29 mouse cellular contexts compared by ENCODE assay signal in genomic region chr14:13968476-13968875, GRCm38 (mm10). TPM values are rescaled to one million over a fixed set of nuclear protein-coding genes. Genes with fewer than 3 reads are reported as not detected.
"Had no signal": no experiment of that assay in that cellular context is flagged by ENCODE, and none has a peak within 500 bp of the region (broad histone marks: within the 10 kb centered on the region; RNA-seq: fewer than 3 reads in every experiment).

No protein-coding gene starts in this region.

- H3K4me3 ChIP-seq: gastrocnemius, adult 2 months; heart, embryonic 10.5 days; heart, embryonic 12.5 days; hindbrain, embryonic 10.5 days; hindbrain, embryonic 12.5 days; intestine, embryonic 15.5 days; layer of hippocampus, adult 2 months; left cerebral cortex, adult 2 months; limb, embryonic 10.5 days; limb, embryonic 12.5 days; liver, embryonic 13.5 days; liver, embryonic 15.5 days had no signal

- H3K9ac ChIP-seq: heart, embryonic 12.5 days; hindbrain, embryonic 12.5 days; hindbrain, embryonic 14.5 days; intestine, embryonic 15.5 days; limb, embryonic 12.5 days; liver, embryonic 13.5 days; liver, embryonic 15.5 days; liver, postnatal 0 days had no signal

- H3K36me3 ChIP-seq: heart, embryonic 10.5 days; heart, embryonic 12.5 days; hindbrain, embryonic 10.5 days; hindbrain, embryonic 12.5 days; intestine, embryonic 15.5 days; limb, embryonic 10.5 days; limb, embryonic 12.5 days; liver, embryonic 13.5 days; liver, embryonic 15.5 days had no signal

- ATAC-seq: forebrain, embryonic 16.5 days; hindbrain, embryonic 16.5 days; inflammation-experienced regulatory T-cells, adult 6 months; intestine, embryonic 15.5 days; intestine, postnatal 0 days; liver, postnatal 0 days had no signal

- H3K9me3 ChIP-seq: heart, embryonic 10.5 days; heart, embryonic 12.5 days; hindbrain, embryonic 10.5 days; hindbrain, embryonic 12.5 days; intestine, embryonic 15.5 days; limb, embryonic 10.5 days; limb, embryonic 12.5 days; liver, embryonic 13.5 days; liver, embryonic 15.5 days had no signal

- H3K4me1 ChIP-seq: hindbrain, embryonic 10.5 days; hindbrain, embryonic 12.5 days had no signal

- DNase-seq: gastrocnemius, adult 2 months; gastrocnemius, postnatal 10 days; gastrocnemius, postnatal 25 days; heart, adult 18-20 months; heart, postnatal 10 days; heart, postnatal 4 days; kidney, postnatal 4 days; liver; liver, embryonic 13.5 days; liver, postnatal 0 days had no signal

- H3K27ac ChIP-seq: gastrocnemius, adult 2 months; heart, embryonic 10.5 days; hindbrain, embryonic 10.5 days; hindbrain, embryonic 12.5 days; hindbrain, embryonic 14.5 days; intestine, embryonic 15.5 days; layer of hippocampus, adult 2 months; left cerebral cortex, adult 2 months; limb, embryonic 10.5 days; limb, embryonic 12.5 days; liver, embryonic 13.5 days; liver, embryonic 15.5 days had no signal

- H3K27me3 ChIP-seq: hindbrain, embryonic 12.5 days; intestine, embryonic 15.5 days; limb, embryonic 12.5 days; liver, embryonic 13.5 days; liver, embryonic 15.5 days had no signal

- H3K4me2 ChIP-seq: heart, embryonic 12.5 days; hindbrain, embryonic 12.5 days; hindbrain, embryonic 14.5 days; intestine, embryonic 15.5 days; limb, embryonic 12.5 days; liver, embryonic 11.5 days; liver, embryonic 13.5 days; liver, embryonic 15.5 days had no signal

RNA-seq across cellular contexts. Expression of gene Gm281, which starts 54.2 kb away (rescaled TPM):
- polyA plus RNA-seq: forebrain, embryonic 16.5 days; frontal cortex, adult 2 months; heart, embryonic 12.5 days; heart, embryonic 14.5 days; heart, embryonic 16.5 days; hindbrain, embryonic 12.5 days; hindbrain, embryonic 16.5 days; inflammation-experienced regulatory T-cells, adult 6 months; intestine, embryonic 15.5 days; intestine, postnatal 0 days; limb, embryonic 12.5 days; liver, embryonic 11.5 days; liver, embryonic 13.5 days; liver, embryonic 15.5 days; liver, postnatal 0 days had no signal
